Mouse (Mus musculus) cerebellum, postnatal 14 days (tissue): ENCODE results near the gene Usp9x.

ENCODE experiments used
- DNase-seq, 2 experiments: peaks; one replicate each; pipeline ENCODE4 v3.0.0; 2021; ENCODE audit warnings: mixed read lengths in 2 of 2

The Usp9x gene

GRCm38 (mm10) chrX:13085621-13086020, 14.3 kb downstream of the Usp9x start:
- DNase-seq = no peak

- no peak for DNase-seq
Observed at GRCm38 (mm10) chrX:13096985-13097384, 25.7 kb downstream of the Usp9x start.

GRCm38 (mm10) chrX:13206514-13206913, 135.2 kb downstream of the Usp9x start:
- DNase-seq = peak; percentile 7 to 23

- DNase-seq = peak; percentile 91 to 97
Observed at GRCm38 (mm10) chrX:13207512-13208341, 136.4 kb downstream of the Usp9x start.

- DNase-seq = no peak
Observed at GRCm38 (mm10) chrX:13208404-13208803, 137.1 kb downstream of the Usp9x start.

GRCm38 (mm10) chrX:13214275-13214674, 143.0 kb downstream of the Usp9x start:
- DNase-seq = peak in 1 of 2 experiments; percentile 62
